Mouse (Mus musculus): ENCODE data around the gene Ccnb1ip1. TPM values are rescaled to one million over a fixed set of nuclear protein-coding genes. Genes with fewer than 3 reads are reported as not detected.

Ccnb1ip1 gene
- total and polyA plus RNA-seq, 3 experiments, result 23.3 to 27.6 TPM; not detected in 1

- no peak for TF ChIP-seq USF1 (IDR thresholded peaks at IDR 0.05; ENCODE audit: low read depth, low read length)
- TF ChIP-seq KAT2A (conservative IDR thresholded peaks at IDR 0.05; ENCODE audit: low read depth, low read length), result no peak; the same call in 1 of the 2 replicates
- 0 out of 2 replicates have a peak, but pooled peaks have one; percentile 25 for TF ChIP-seq SMC3 (IDR thresholded peaks at IDR 0.05; ENCODE audit: low read depth, low read length)
- TF ChIP-seq POLR2A (IDR thresholded peaks at IDR 0.05; ENCODE audit: control insufficient read depth in 1 of 2, insufficient read depth in 1 of 2, low read depth in 1 of 2, low read length in 2 of 2, poor library complexity in 1 of 2), result peak; percentile 65 to 77; a peak in 3 of 4 replicates
- peak; percentile 41; the same call in 1 of the 2 replicates for TF ChIP-seq ETS1 (IDR thresholded peaks at IDR 0.05; ENCODE audit: low read depth, low read length)
- peak; percentile 87 for TF ChIP-seq MXI1 (IDR thresholded peaks at IDR 0.05; ENCODE audit: low read depth, low read length)
- TF ChIP-seq RCOR1 (IDR thresholded peaks at IDR 0.05; ENCODE audit: low read depth, low read length), result peak; percentile 55; the same call in 1 of the 2 replicates
- TF ChIP-seq NELFE (IDR thresholded peaks at IDR 0.05; ENCODE audit: low read depth, low read length), result peak; percentile 63
- peak; percentile 68; the same call in 1 of the 2 replicates for TF ChIP-seq ELF1 (IDR thresholded peaks at IDR 0.05; ENCODE audit: low read depth, low read length)
- no peak for TF ChIP-seq BHLHE40 (IDR thresholded peaks at IDR 0.05; ENCODE audit: borderline replicate concordance, low read depth, low read length)
- 0 out of 4 replicates have a peak, but pooled peaks of 1 of the 2 experiments have one; percentile 23 for TF ChIP-seq EP300 (IDR thresholded peaks at IDR 0.05; ENCODE audit: low read depth in 1 of 2, low read length in 2 of 2)
Observed at GRCm38 (mm10) chr14:50785251-50785637, 22.3 kb downstream of the Ccnb1ip1 start, which contains the start of gene Ttc5 (continued).

DNA sequence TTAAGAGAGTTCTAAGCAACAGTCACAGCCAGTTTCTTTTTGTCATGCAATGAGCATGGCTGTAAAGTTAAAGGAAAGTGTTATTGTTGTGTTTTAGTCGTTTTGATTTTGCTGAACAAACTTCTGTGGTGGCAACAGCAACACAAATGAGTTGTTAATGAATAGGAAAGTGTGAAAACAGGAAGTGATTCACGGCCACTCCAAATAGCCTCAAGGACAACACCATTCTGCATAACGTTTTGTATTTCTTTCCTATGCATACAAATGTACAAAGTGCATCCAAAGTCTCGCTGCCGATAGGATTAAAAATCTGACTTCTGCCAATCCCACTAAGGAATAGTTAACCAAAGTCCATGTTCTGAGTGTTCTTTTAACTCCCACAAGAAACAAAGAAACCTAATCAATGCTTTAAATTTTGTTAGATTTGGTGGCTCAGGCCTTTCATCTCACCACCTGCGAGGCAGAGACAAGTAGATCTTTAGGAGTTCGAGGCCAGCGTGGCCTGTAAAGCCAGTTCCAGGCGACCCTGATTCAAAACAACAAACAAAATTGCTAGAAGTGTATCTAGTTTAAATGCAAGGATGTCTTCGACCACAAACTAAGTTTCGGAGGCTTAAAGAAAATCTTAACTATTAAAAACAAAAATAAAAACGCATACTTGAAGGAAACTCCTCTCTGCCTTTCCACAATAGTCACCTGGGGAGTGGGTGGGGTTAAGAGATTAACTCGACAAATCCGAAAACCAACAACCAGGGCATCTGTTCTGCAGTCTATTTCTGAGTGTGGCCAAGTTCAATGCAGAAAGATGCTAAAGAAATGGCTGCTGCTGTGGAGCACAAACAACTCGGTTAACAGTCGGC, 22.9 kb downstream of the Ccnb1ip1 start:
- Histone ChIP-seq H3K27ac (ENCODE audit: control insufficient read depth, low read depth, low read length) (peak overlapping the region; percentile 17), H3K27me3 (ENCODE audit: control insufficient read depth in 1 of 2, insufficient read depth in 2 of 2, low read length in 2 of 2) (no peaks in the 10 kb centered on the region), H3K4me3 (ENCODE audit: control insufficient read depth in 1 of 2, insufficient read depth in 1 of 2, low read depth in 2 of 2, low read length in 2 of 2) (peak overlapping the region; percentile 79 to 91), H3K9ac (ENCODE audit: control insufficient read depth, low read depth, low read length, poor library complexity, severe bottlenecking) (peak overlapping the region; percentile 60), H3K79me2 (ENCODE audit: control insufficient read depth, insufficient read depth, low read length, poor library complexity) (no peaks in the 10 kb centered on the region; the same call in 1 of the 2 replicates), H3K9me3 (replicated peaks; ENCODE audit: insufficient read depth, low read length) (no peaks in the 10 kb centered on the region), H3K4me1 (ENCODE audit: control insufficient read depth in 1 of 2, insufficient read depth in 2 of 2, low read length in 2 of 2) (peaks cover 0 to 5% of the 10 kb centered on the region in 2 experiments; a peak in 2 of 4 replicates), H3K36me3 (ENCODE audit: control insufficient read depth in 1 of 2, insufficient read depth in 2 of 2, low read length in 2 of 2) (peaks cover 0 to 8% of the 10 kb centered on the region in 2 experiments)
- no peak for TF ChIP-seq POLR2AphosphoS5 (IDR thresholded peaks at IDR 0.05; ENCODE audit: borderline replicate concordance, low read depth, low read length)
- no peak for TF ChIP-seq TBP (IDR thresholded peaks at IDR 0.05; ENCODE audit: low read depth, low read length)
- no peak for TF ChIP-seq E2F4 (IDR thresholded peaks at IDR 0.05; ENCODE audit: borderline replicate concordance, low read depth, low read length)
- TF ChIP-seq SIN3A (IDR thresholded peaks at IDR 0.05; ENCODE audit: low read length), result no peak
- 0 out of 4 replicates have a peak, but pooled peaks of 1 of the 2 experiments have one; percentile 10 for TF ChIP-seq POLR2A (IDR thresholded peaks at IDR 0.05; ENCODE audit: control insufficient read depth in 1 of 2, insufficient read depth in 1 of 2, low read depth in 1 of 2, low read length in 2 of 2, poor library complexity in 1 of 2)
- peak; percentile 41 for DNase-seq (ENCODE audit: low read depth, low spot score)

DNA sequence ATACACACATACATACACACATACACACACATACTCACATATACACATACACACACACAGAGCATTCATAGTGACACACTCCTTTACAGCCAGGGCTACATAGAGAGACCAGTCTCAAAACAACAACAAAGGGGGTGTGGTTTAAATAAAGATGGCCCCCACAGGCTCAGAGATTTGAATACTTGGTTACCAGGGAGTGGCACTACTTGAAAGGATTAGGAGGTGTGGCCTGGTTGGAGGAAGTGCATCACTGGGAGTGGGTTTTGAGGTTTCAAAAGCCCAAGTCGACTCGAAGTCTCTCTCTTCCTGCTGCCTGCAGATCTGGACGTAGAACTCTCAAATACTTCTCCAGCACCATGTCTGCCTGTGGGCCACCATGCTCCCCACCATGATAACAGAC, 25.4 kb downstream of the Ccnb1ip1 start:
- H3K27me3 ChIP-seq (ENCODE audit: control insufficient read depth in 1 of 2, insufficient read depth in 2 of 2, low read length in 2 of 2), result no peaks in the 10 kb centered on the region
- no peak for DNase-seq (ENCODE audit: low read depth, low spot score)
- no peaks in the 10 kb centered on the region for H3K9me3 ChIP-seq (replicated peaks; ENCODE audit: insufficient read depth, low read length)
- H3K79me2 ChIP-seq (ENCODE audit: control insufficient read depth, insufficient read depth, low read length, poor library complexity), result no peaks in the 10 kb centered on the region; the same call in 1 of the 2 replicates
- H3K4me1 ChIP-seq (ENCODE audit: control insufficient read depth in 1 of 2, insufficient read depth in 2 of 2, low read length in 2 of 2), result peaks cover 0 to 5% of the 10 kb centered on the region in 2 experiments; a peak in 2 of 4 replicates
- H3K36me3 ChIP-seq (ENCODE audit: control insufficient read depth in 1 of 2, insufficient read depth in 2 of 2, low read length in 2 of 2), result peaks cover 0 to 8% of the 10 kb centered on the region in 2 experiments
- no peak overlapping the region for H3K27ac ChIP-seq (ENCODE audit: control insufficient read depth, low read depth, low read length)
- H3K9ac ChIP-seq (ENCODE audit: control insufficient read depth, low read depth, low read length, poor library complexity, severe bottlenecking), result no peak overlapping the region
- H3K4me3 ChIP-seq (ENCODE audit: control insufficient read depth in 1 of 2, insufficient read depth in 1 of 2, low read depth in 2 of 2, low read length in 2 of 2), result no peak overlapping the region
- no peak for TF ChIP-seq SIN3A (IDR thresholded peaks at IDR 0.05; ENCODE audit: low read length)
- no peak for TF ChIP-seq ZC3H11A (IDR thresholded peaks at IDR 0.05; ENCODE audit: low read depth, low read length)
- no peak for TF ChIP-seq JUND (IDR thresholded peaks at IDR 0.05; ENCODE audit: low read depth, low read length)
- no peak for TF ChIP-seq MEF2A (IDR thresholded peaks at IDR 0.05; ENCODE audit: extremely low read depth, insufficient replicate concordance, low read depth, low read length, poor library complexity, severe bottlenecking)
- TF ChIP-seq ETS1 (IDR thresholded peaks at IDR 0.05; ENCODE audit: low read depth, low read length), result no peak
- no peak for TF ChIP-seq TBP (IDR thresholded peaks at IDR 0.05; ENCODE audit: low read depth, low read length)
- TF ChIP-seq MAFK (IDR thresholded peaks at IDR 0.05; ENCODE audit: borderline replicate concordance, low read depth, low read length), result no peak
- TF ChIP-seq MYB (IDR thresholded peaks at IDR 0.05; ENCODE audit: low read depth, low read length), result no peak
- TF ChIP-seq MYC (IDR thresholded peaks at IDR 0.05; ENCODE audit: low read depth, low read length), result no peak
- TF ChIP-seq NELFE (IDR thresholded peaks at IDR 0.05; ENCODE audit: low read depth, low read length), result no peak
- no peak for TF ChIP-seq MAZ (IDR thresholded peaks at IDR 0.05; ENCODE audit: low read depth, low read length)
- TF ChIP-seq TCF12 (IDR thresholded peaks at IDR 0.05; ENCODE audit: low read depth, low read length), result no peak
- TF ChIP-seq CTCF (IDR thresholded peaks at IDR 0.05 in 2 of 3, conservative IDR thresholded peaks at IDR 0.05 in 1 of 3; ENCODE audit: control insufficient read depth in 1 of 3, insufficient read depth in 1 of 3, low read depth in 2 of 3, low read length in 3 of 3, poor library complexity in 1 of 3, severe bottlenecking in 1 of 3), result no peak
- TF ChIP-seq CHD2 (IDR thresholded peaks at IDR 0.05; ENCODE audit: low read length), result no peak
- TF ChIP-seq UBTF (IDR thresholded peaks at IDR 0.05; ENCODE audit: borderline replicate concordance, insufficient read depth, low read depth, low read length), result no peak

Data from MEL (cell line).